Comparison of ENCODE assay signal across 8 mouse cellular contexts in genomic region chr11:115515021-115515420, GRCm38 (mm10). TPM values are rescaled to one million over a fixed set of nuclear protein-coding genes. Genes with fewer than 3 reads are reported as not detected.
DNase-seq lines count a peak whose midpoint lies in the region; ATAC-seq lines count a peak whose summit lies in the region.

No protein-coding gene starts in this region.

- H3K27me3 ChIP-seq in erythroblast, embryonic 14.5 days (ENCODE audit: control insufficient read depth), result no peaks in the 10 kb centered on the region
- H3K27me3 ChIP-seq in intestine, embryonic 14.5 days (replicated peaks; ENCODE audit: control insufficient read depth, insufficient read depth, low read length), result no peaks in the 10 kb centered on the region
- H3K27me3 ChIP-seq in intestine, embryonic 15.5 days (replicated peaks), result no peaks in the 10 kb centered on the region
- H3K27me3 ChIP-seq in limb, embryonic 10.5 days (ENCODE audit: low read depth, poor library complexity, severe bottlenecking), result no peaks in the 10 kb centered on the region

- peaks cover 5% of the 10 kb centered on the region for H3K36me3 ChIP-seq in erythroblast, embryonic 14.5 days (ENCODE audit: control insufficient read depth)
- H3K36me3 ChIP-seq in intestine, embryonic 14.5 days (ENCODE audit: control insufficient read depth, insufficient read depth, low read length), result no peaks in the 10 kb centered on the region
- H3K36me3 ChIP-seq in intestine, embryonic 15.5 days, result no peaks in the 10 kb centered on the region
- H3K36me3 ChIP-seq in limb, embryonic 10.5 days, result peaks cover 8% of the 10 kb centered on the region; the same call in 1 of the 2 replicates

- peaks cover 49% of the 10 kb centered on the region for H3K4me1 ChIP-seq in erythroblast, embryonic 14.5 days (ENCODE audit: control insufficient read depth)
- H3K4me1 ChIP-seq in intestine, embryonic 14.5 days (replicated peaks; ENCODE audit: control insufficient read depth, insufficient read depth, low read length), result peaks cover 31% of the 10 kb centered on the region
- peaks cover 26% of the 10 kb centered on the region for H3K4me1 ChIP-seq in intestine, embryonic 15.5 days (replicated peaks)
- peaks cover 44% of the 10 kb centered on the region for H3K4me1 ChIP-seq in limb, embryonic 10.5 days

- H3K4me3 ChIP-seq in erythroblast, embryonic 14.5 days (replicated peaks), result peak overlapping the region; percentile 0
- no peak overlapping the region for H3K4me3 ChIP-seq in intestine, embryonic 14.5 days (ENCODE audit: low read depth, low read length)
- H3K4me3 ChIP-seq in intestine, embryonic 15.5 days (replicated peaks), result no peak overlapping the region
- H3K4me3 ChIP-seq in limb, embryonic 10.5 days, result no peak overlapping the region

- no peak overlapping the region for H3K27ac ChIP-seq in intestine, embryonic 14.5 days (ENCODE audit: low read depth)
- no peak overlapping the region for H3K27ac ChIP-seq in intestine, embryonic 15.5 days
- H3K27ac ChIP-seq in limb, embryonic 10.5 days, result peak overlapping the region; percentile 95; the same call in 1 of the 2 replicates

- no peaks in the 10 kb centered on the region for H3K9me3 ChIP-seq in erythroblast, embryonic 14.5 days (ENCODE audit: control insufficient read depth, low read length)
- H3K9me3 ChIP-seq in intestine, embryonic 14.5 days (ENCODE audit: control insufficient read depth, low read length), result no peaks in the 10 kb centered on the region
- H3K9me3 ChIP-seq in intestine, embryonic 15.5 days, result no peaks in the 10 kb centered on the region
- no peaks in the 10 kb centered on the region for H3K9me3 ChIP-seq in limb, embryonic 10.5 days (replicated peaks)

- 73% methylated on average over 6 of the region's 6 CpGs for WGBS in intestine, embryonic 14.5 days
- 68% methylated on average over 6 of the region's 6 CpGs for WGBS in intestine, embryonic 15.5 days
- WGBS in limb, embryonic 10.5 days, result 79% methylated on average over 6 of the region's 6 CpGs

- H3K9ac ChIP-seq in intestine, embryonic 14.5 days (ENCODE audit: low read length), result no peak overlapping the region
- no peak overlapping the region for H3K9ac ChIP-seq in intestine, embryonic 15.5 days

- H3K4me2 ChIP-seq in intestine, embryonic 14.5 days (ENCODE audit: low read length), result peak overlapping the region; percentile 46
- no peak overlapping the region for H3K4me2 ChIP-seq in intestine, embryonic 15.5 days (replicated peaks)

- no peak for ATAC-seq in erythroblast, adult 5-6 weeks (replicated peaks; ENCODE audit: low FRiP score, poor library complexity, severe bottlenecking)
- no peak for ATAC-seq in intestine, embryonic 14.5 days (replicated peaks; ENCODE audit: low FRiP score, low TSS enrichment, low read depth)
- ATAC-seq in intestine, embryonic 15.5 days, result no peak

- no peak for DNase-seq in intestine, embryonic 14.5 days (ENCODE audit: low spot score)
- DNase-seq in A20 (ENCODE audit: low read depth, low spot score), result peak; percentile 62
- no peak for DNase-seq in limb, embryonic 10.5 days (ENCODE audit: low spot score)
- no peak for DNase-seq in right cerebral cortex, postnatal 25 days
- DNase-seq in ovary, adult 18-20 months (ENCODE audit: low spot score), result no peak

RNA-seq across cellular contexts. Expression of gene Jpt1, which starts 0.8 kb away (rescaled TPM):
- 82.3 and 86.6 TPM in 2 replicates for polyA plus RNA-seq in erythroblast, embryonic 14.5 days (2012)
- 105 and 112 TPM in 2 replicates for total RNA-seq in erythroblast, adult 5-6 weeks (2015; ENCODE audit: low replicate concordance)
- total RNA-seq in erythroblast, adult 5-6 weeks (2017; ENCODE audit: low replicate concordance), result 114 and 134 TPM in 2 replicates
- 573 and 633 TPM in 2 replicates for polyA plus RNA-seq in intestine, embryonic 14.5 days (2014; fragmentation: Nextera tagmentation; extraction: Ambion mirVana)
- 493 and 505 TPM in 2 replicates for polyA plus RNA-seq in intestine, embryonic 15.5 days (2015; fragmentation: Nextera tagmentation; extraction: Ambion mirVana)
- polyA plus RNA-seq in limb, embryonic 10.5 days (2016; fragmentation: Nextera tagmentation; extraction: Ambion mirVana), result 483 and 492 TPM in 2 replicates

RNA-seq across cellular contexts. Expression of gene Sumo2, which starts 21.1 kb away (rescaled TPM):
- polyA plus RNA-seq in erythroblast, embryonic 14.5 days (2012), result 31.3 and 32.9 TPM in 2 replicates
- 126 and 222 TPM in 2 replicates for total RNA-seq in erythroblast, adult 5-6 weeks (2015; ENCODE audit: low replicate concordance)
- 154 and 170 TPM in 2 replicates for total RNA-seq in erythroblast, adult 5-6 weeks (2017; ENCODE audit: low replicate concordance)
- 891 and 947 TPM in 2 replicates for polyA plus RNA-seq in intestine, embryonic 14.5 days (2014; fragmentation: Nextera tagmentation; extraction: Ambion mirVana)
- 766 and 860 TPM in 2 replicates for polyA plus RNA-seq in intestine, embryonic 15.5 days (2015; fragmentation: Nextera tagmentation; extraction: Ambion mirVana)
- 1,406 and 1,458 TPM in 2 replicates for polyA plus RNA-seq in limb, embryonic 10.5 days (2016; fragmentation: Nextera tagmentation; extraction: Ambion mirVana)

RNA-seq across cellular contexts. Expression of gene Nt5c, which starts 23.4 kb away (rescaled TPM):
- 4.8 and 6.4 TPM in 2 replicates for polyA plus RNA-seq in erythroblast, embryonic 14.5 days (2012)
- total RNA-seq in erythroblast, adult 5-6 weeks (2015; ENCODE audit: low replicate concordance), result 32.8 and 52.3 TPM in 2 replicates
- 14.1 and 16.0 TPM in 2 replicates for total RNA-seq in erythroblast, adult 5-6 weeks (2017; ENCODE audit: low replicate concordance)
- polyA plus RNA-seq in intestine, embryonic 14.5 days (2014; fragmentation: Nextera tagmentation; extraction: Ambion mirVana), result 115 and 133 TPM in 2 replicates
- polyA plus RNA-seq in intestine, embryonic 15.5 days (2015; fragmentation: Nextera tagmentation; extraction: Ambion mirVana), result 143 and 148 TPM in 2 replicates
- polyA plus RNA-seq in limb, embryonic 10.5 days (2016; fragmentation: Nextera tagmentation; extraction: Ambion mirVana), result 66.2 and 83.5 TPM in 2 replicates

RNA-seq across cellular contexts. Expression of gene Armc7, which starts 39.6 kb away (rescaled TPM):
- polyA plus RNA-seq in erythroblast, embryonic 14.5 days (2012), result 0.73 and 0.87 TPM in 2 replicates
- 2.5 and 3.8 TPM in 2 replicates for total RNA-seq in erythroblast, adult 5-6 weeks (2015; ENCODE audit: low replicate concordance)
- 1.5 and 5.5 TPM in 2 replicates for total RNA-seq in erythroblast, adult 5-6 weeks (2017; ENCODE audit: low replicate concordance)
- polyA plus RNA-seq in intestine, embryonic 14.5 days (2014; fragmentation: Nextera tagmentation; extraction: Ambion mirVana), result 6.5 and 6.9 TPM in 2 replicates
- polyA plus RNA-seq in intestine, embryonic 15.5 days (2015; fragmentation: Nextera tagmentation; extraction: Ambion mirVana), result 6.6 and 8.0 TPM in 2 replicates
- 7.0 and 9.9 TPM in 2 replicates for polyA plus RNA-seq in limb, embryonic 10.5 days (2016; fragmentation: Nextera tagmentation; extraction: Ambion mirVana)

RNA-seq across cellular contexts. Expression of gene Nup85, which starts 49.2 kb away (rescaled TPM):
- polyA plus RNA-seq in erythroblast, embryonic 14.5 days (2012), result 2.8 and 4.0 TPM in 2 replicates
- 39.3 and 72.1 TPM in 2 replicates for total RNA-seq in erythroblast, adult 5-6 weeks (2015; ENCODE audit: low replicate concordance)
- total RNA-seq in erythroblast, adult 5-6 weeks (2017; ENCODE audit: low replicate concordance), result 52.1 and 69.3 TPM in 2 replicates
- polyA plus RNA-seq in intestine, embryonic 14.5 days (2014; fragmentation: Nextera tagmentation; extraction: Ambion mirVana), result 192 TPM in 2 replicates
- polyA plus RNA-seq in intestine, embryonic 15.5 days (2015; fragmentation: Nextera tagmentation; extraction: Ambion mirVana), result 150 and 155 TPM in 2 replicates
- polyA plus RNA-seq in limb, embryonic 10.5 days (2016; fragmentation: Nextera tagmentation; extraction: Ambion mirVana), result 257 and 275 TPM in 2 replicates

Comparison
In these comparisons a context has a peak if more than half of its experiments do, and no peak if none do; other contexts are left out.
1. RNA of gene Sumo2, which starts 21.1 kb away (polyA plus RNA-seq): 1,406 to 1,458 TPM in limb, embryonic 10.5 days, 891 to 947 TPM in intestine, embryonic 14.5 days and 766 to 860 TPM in intestine, embryonic 15.5 days; 31.3 to 32.9 TPM in erythroblast, embryonic 14.5 days; every median in the first group is over 10 times any median in the second.